Comparison of ENCODE assay signal across 12 mouse cellular contexts in the genomic region with DNA sequence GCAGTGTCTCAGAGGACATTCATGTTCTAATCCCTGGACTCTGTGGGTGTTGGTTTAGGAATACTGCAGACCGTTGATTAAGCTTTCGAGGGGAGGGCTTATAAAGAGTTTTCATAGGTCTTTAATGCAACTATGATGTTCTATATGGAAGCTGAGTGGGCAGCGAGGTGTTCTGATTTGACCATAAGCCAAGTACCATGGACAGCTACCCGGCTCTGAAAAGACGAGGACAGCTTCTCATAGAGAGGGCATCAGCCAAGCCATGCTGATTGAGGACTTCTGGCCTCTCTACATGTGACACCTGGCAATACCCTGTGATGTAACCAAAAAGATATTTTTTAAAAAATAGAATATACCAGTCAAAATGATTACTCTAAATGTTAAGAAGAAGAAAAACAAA.
DNase-seq lines count a peak whose midpoint lies in the region; TF ChIP-seq lines count a peak whose summit lies in the region.
"Had no signal": no experiment of that assay in that cellular context is flagged by ENCODE, and none has a peak within 500 bp of the region (broad histone marks: within the 10 kb centered on the region; RNA-seq: fewer than 3 reads in every experiment).

No protein-coding gene starts in this region.

- H3K9me3 ChIP-seq in limb, embryonic 10.5 days (replicated peaks) = no peaks in the 10 kb centered on the region
- H3K9me3 ChIP-seq: forebrain, embryonic 12.5 days; limb, embryonic 13.5 days had no signal

- no peak overlapping the region for H3K27ac ChIP-seq in limb, embryonic 10.5 days
- H3K27ac ChIP-seq in layer of hippocampus, adult 2 months = no peak overlapping the region
- H3K27ac ChIP-seq: forebrain, embryonic 12.5 days; limb, embryonic 13.5 days had no signal

- no peaks in the 10 kb centered on the region for H3K27me3 ChIP-seq in limb, embryonic 10.5 days (ENCODE audit: low read depth, poor library complexity, severe bottlenecking)
- H3K27me3 ChIP-seq: forebrain, embryonic 12.5 days; limb, embryonic 13.5 days had no signal

- WGBS in limb, embryonic 10.5 days = 45% methylated on average over 5 of the region's 5 CpGs

- no peak for TF ChIP-seq CTCF in layer of hippocampus, adult 2 months (conservative IDR thresholded peaks at IDR 0.05)

- no peak overlapping the region for H3K4me3 ChIP-seq in limb, embryonic 10.5 days
- no peak overlapping the region for H3K4me3 ChIP-seq in layer of hippocampus, adult 2 months
- H3K4me3 ChIP-seq: forebrain, embryonic 12.5 days; limb, embryonic 13.5 days had no signal

- H3K36me3 ChIP-seq in limb, embryonic 10.5 days = no peaks in the 10 kb centered on the region
- H3K36me3 ChIP-seq: forebrain, embryonic 12.5 days; G1E; limb, embryonic 13.5 days had no signal

- DNase-seq in adrenal gland, postnatal 10 days = peak; percentile 25
- no peak for DNase-seq in adrenal gland, postnatal 25 days
- peak; percentile 17 for DNase-seq in kidney, postnatal 14 days
- no peak for DNase-seq in kidney, postnatal 25 days
- peak; percentile 29 for DNase-seq in NIH3T3 (ENCODE audit: low read depth)
- peak; percentile 66 for DNase-seq in limb, embryonic 10.5 days (ENCODE audit: low spot score)
- no peak for DNase-seq in layer of hippocampus, adult 2 months (ENCODE audit: low spot score in 2 of 2)
- no peak for DNase-seq in ovary, postnatal 10 days (ENCODE audit: low spot score)
- DNase-seq: gastrocnemius, postnatal 25 days had no signal

- H3K4me1 ChIP-seq in limb, embryonic 10.5 days = peaks cover 7% of the 10 kb centered on the region; the same call in 1 of the 2 replicates
- H3K4me1 ChIP-seq: forebrain, embryonic 12.5 days; limb, embryonic 13.5 days had no signal

Comparison
In these comparisons a context has a peak if more than half of its experiments do, and no peak if none do; other contexts are left out.
1. DNase-seq: peak in adrenal gland, postnatal 10 days (single experiment), kidney, postnatal 14 days (single experiment), NIH3T3 (single experiment) and limb, embryonic 10.5 days (single experiment); none in adrenal gland, postnatal 25 days (single experiment), kidney, postnatal 25 days (0 of 2), layer of hippocampus, adult 2 months (0 of 2) and ovary, postnatal 10 days (single experiment).